Mouse (Mus musculus): ENCODE data around the gene Pitpnm2.

GRCm38 (mm10) chr5:124161831-124162230, 87.7 kb downstream of the Pitpnm2 start:
- TF ChIP-seq POLR2A (IDR thresholded peaks at IDR 0.05; ENCODE audit: control insufficient read depth, low read depth, low read length) (no peak), CTCF (IDR thresholded peaks at IDR 0.05; ENCODE audit: control insufficient read depth, insufficient read depth, insufficient replicate concordance, low read depth, low read length) (no peak)
